In genomic region chr1:186116701-186117488, GRCm38 (mm10) we compare ENCODE assay signal across 8 mouse cellular contexts. TPM values are rescaled to one million over a fixed set of nuclear protein-coding genes. Genes with fewer than 3 reads are reported as not detected.
DNase-seq lines count a peak whose midpoint lies in the region; ATAC-seq and TF ChIP-seq lines count a peak whose summit lies in the region.

Lyplal1 (minus strand) TSS chr1:186117310.

- peak within 1 kb of the TSS; percentile 84 for H3K4me2 ChIP-seq in heart, embryonic 13.5 days
- H3K4me2 ChIP-seq in liver, embryonic 11.5 days, result peak within 1 kb of the TSS; percentile 85
- H3K4me2 ChIP-seq in myocyte (ENCODE audit: low read depth), result peak within 1 kb of the TSS; percentile 99

- ATAC-seq in erythroblast, adult 5-6 weeks (replicated peaks; ENCODE audit: low FRiP score, poor library complexity, severe bottlenecking), result no peak
- ATAC-seq in heart, embryonic 13.5 days (ENCODE audit: extremely low read depth, insufficient number of reproducible peaks, low FRiP score, low TSS enrichment), result peak; percentile 76
- peak; percentile 94 for ATAC-seq in liver, embryonic 11.5 days (replicated peaks; ENCODE audit: low FRiP score)

- peak within 1 kb of the TSS; percentile 91 for H3K9ac ChIP-seq in heart, embryonic 13.5 days
- H3K9ac ChIP-seq in liver, embryonic 11.5 days (ENCODE audit: low read depth, low read length), result peak within 1 kb of the TSS; percentile 84

- peak within 1 kb of the TSS; percentile 79 for H3K27ac ChIP-seq in heart, embryonic 13.5 days (replicated peaks)
- 0 out of 2 replicates have a peak within 1 kb of the TSS, but pooled peaks have one; percentile 13 for H3K27ac ChIP-seq in liver, embryonic 11.5 days (ENCODE audit: low read depth, low read length)

- H3K79me2 ChIP-seq in myocyte (ENCODE audit: control insufficient read depth, insufficient read depth), result no peaks in the 10 kb centered on the region

- peak; percentile 68 for DNase-seq in fibroblast of lung, adult 2 months (ENCODE audit: low read depth)
- DNase-seq in kidney, postnatal 10 days, result peak; percentile 98
- peak; percentile 86 for DNase-seq in liver, embryonic 11.5 days (ENCODE audit: low spot score)
- DNase-seq in splenic B cell, adult 2 months (ENCODE audit: low read depth, low spot score), result peak; percentile 33

- peak; percentile 99 for TF ChIP-seq POLR2A in myocyte (IDR thresholded peaks at IDR 0.05; ENCODE audit: insufficient read length, low read depth)

- H3K4me3 ChIP-seq in erythroblast, embryonic 14.5 days (replicated peaks), result peak within 1 kb of the TSS; percentile 94
- H3K4me3 ChIP-seq in heart, embryonic 13.5 days, result peak within 1 kb of the TSS; percentile 83
- peak within 1 kb of the TSS; percentile 77 for H3K4me3 ChIP-seq in liver, embryonic 11.5 days (ENCODE audit: low read depth, low read length)
- H3K4me3 ChIP-seq in myocyte, result peak within 1 kb of the TSS; percentile 72

- H3K27me3 ChIP-seq in erythroblast, embryonic 14.5 days (ENCODE audit: control insufficient read depth), result no peaks in the 10 kb centered on the region
- no peaks in the 10 kb centered on the region for H3K27me3 ChIP-seq in heart, embryonic 13.5 days (replicated peaks)
- no peaks in the 10 kb centered on the region for H3K27me3 ChIP-seq in liver, embryonic 11.5 days (replicated peaks; ENCODE audit: control insufficient read depth, insufficient read depth, low read length)
- H3K27me3 ChIP-seq in myocyte (ENCODE audit: control insufficient read depth, insufficient read depth, insufficient read length), result no peaks in the 10 kb centered on the region
- H3K27me3 ChIP-seq in splenic B cell, adult 2 months (ENCODE audit: control insufficient read depth, insufficient read depth, low read length, poor library complexity, severe bottlenecking), result no peaks in the 10 kb centered on the region

- H3K9me3 ChIP-seq in erythroblast, embryonic 14.5 days (ENCODE audit: control insufficient read depth, low read length), result no peaks in the 10 kb centered on the region
- H3K9me3 ChIP-seq in heart, embryonic 13.5 days, result no peaks in the 10 kb centered on the region
- no peaks in the 10 kb centered on the region for H3K9me3 ChIP-seq in liver, embryonic 11.5 days (ENCODE audit: control insufficient read depth, low read length)

- H3K36me3 ChIP-seq in erythroblast, embryonic 14.5 days (ENCODE audit: control insufficient read depth), result no peaks in the 10 kb centered on the region
- 0 out of 2 replicates have a peak, but pooled peaks cover under 1% of the 10 kb centered on the region for H3K36me3 ChIP-seq in heart, embryonic 13.5 days
- no peaks in the 10 kb centered on the region for H3K36me3 ChIP-seq in liver, embryonic 11.5 days (ENCODE audit: control insufficient read depth, insufficient read depth, low read length)
- H3K36me3 ChIP-seq in myocyte (ENCODE audit: control insufficient read depth, insufficient read depth), result no peaks in the 10 kb centered on the region
- H3K36me3 ChIP-seq in splenic B cell, adult 2 months (ENCODE audit: control insufficient read depth, insufficient read depth, low read length, poor library complexity, severe bottlenecking), result no peaks in the 10 kb centered on the region

- 4% methylated on average over 44 of the region's 44 CpGs for WGBS in heart, embryonic 13.5 days
- 3% methylated on average over 44 of the region's 44 CpGs for WGBS in liver, embryonic 11.5 days

- peaks cover 18% of the 10 kb centered on the region for H3K4me1 ChIP-seq in erythroblast, embryonic 14.5 days (ENCODE audit: control insufficient read depth)
- peaks cover 12% of the 10 kb centered on the region for H3K4me1 ChIP-seq in heart, embryonic 13.5 days
- no peaks in the 10 kb centered on the region for H3K4me1 ChIP-seq in liver, embryonic 11.5 days (replicated peaks; ENCODE audit: control insufficient read depth, insufficient read depth, low read length)

- H3ac ChIP-seq in myocyte (ENCODE audit: control insufficient read depth, insufficient read length), result peak within 1 kb of the TSS; percentile 65

TF ChIP-seq in myocyte, 11 proteins besides CTCF, POLR2A, EP300 and RAD21:
- TF ChIP-seq MYOD1 (IDR thresholded peaks at IDR 0.05; ENCODE audit: control insufficient read depth in 1 of 3, insufficient read length in 2 of 3, low read depth in 2 of 3), result peak in 1 of 3 experiments; percentile 65
- peak in 2 of 3 experiments; percentile 20 to 23 for TF ChIP-seq MYOG (IDR thresholded peaks at IDR 0.05; ENCODE audit: control insufficient read depth in 1 of 3, insufficient read depth in 1 of 3, insufficient read length in 2 of 3, low read depth in 2 of 3)
- TF ChIP-seq TCF3 (IDR thresholded peaks at IDR 0.05; ENCODE audit: insufficient read length, low read depth), result no peak
- TF ChIP-seq USF1 (IDR thresholded peaks at IDR 0.05; ENCODE audit: low read depth), result no peak
- no peak for TF ChIP-seq SRF (IDR thresholded peaks at IDR 0.05; ENCODE audit: control insufficient read depth, insufficient read length, low read depth)
- TF ChIP-seq POLR2AphosphoS2 (IDR thresholded peaks at IDR 0.05; ENCODE audit: insufficient read length, low read depth), result peak; percentile 100
- TF ChIP-seq REST (IDR thresholded peaks at IDR 0.05; ENCODE audit: insufficient read depth, insufficient read length), result peak; percentile 2
- no peak for TF ChIP-seq MAX (IDR thresholded peaks at IDR 0.05; ENCODE audit: low read depth)

RNA-seq across cellular contexts. Expression of gene Lyplal1, which starts in this region (rescaled TPM):
- 0.09 and 0.95 TPM in 2 replicates for polyA plus RNA-seq in erythroblast, embryonic 14.5 days (2012)
- not detected in 2 replicates for total RNA-seq in erythroblast, adult 5-6 weeks (2015; ENCODE audit: low replicate concordance)
- total RNA-seq in erythroblast, adult 5-6 weeks (2017; ENCODE audit: low replicate concordance), result 1.1 TPM in 1 of 2 replicates, not detected in the other
- polyA plus RNA-seq in heart, embryonic 13.5 days (2015; fragmentation: Nextera tagmentation; extraction: Ambion mirVana), result 11.1 and 12.9 TPM in 2 replicates
- 15.2 and 16.7 TPM in 2 replicates for polyA plus RNA-seq in liver, embryonic 11.5 days (2014; fragmentation: Nextera tagmentation; extraction: Ambion mirVana)
- polyA plus RNA-seq in myocyte (2012; fragmentation: generic; extraction: Trizol), result 9.5 TPM

Comparison
In these comparisons a context has a peak if more than half of its experiments do, and no peak if none do; other contexts are left out.
1. DNase-seq: peak in every context shown above with its lines; median percentile 98 in kidney, postnatal 10 days; 86 in liver, embryonic 11.5 days; 68 in fibroblast of lung, adult 2 months; 33 in splenic B cell, adult 2 months.